Mouse (Mus musculus) heart, adult 2 months (tissue): ENCODE measurements around the gene Nepro. TPM values are rescaled to one million over a fixed set of nuclear protein-coding genes. Genes with fewer than 3 reads are reported as not detected.
A peak's percentile ranks its signal among the peaks of the same experiment; 100 is the strongest.

Source experiments
- DNase-seq, 2 experiments: peaks; one replicate each; pipeline ENCODE4 v3.0.0; 2021
- H3K27ac ChIP-seq: fragments of 200-600 bp; 2 replicates; pipeline ENCODE4 v1.8.1; 2022
- H3K27me3 ChIP-seq: fragments of 200-500 bp; 2 replicates; pipeline ENCODE4 v1.6.1; 2012; ENCODE audit warnings: mild to moderate bottlenecking, low read length, inconsistent platforms, mixed read lengths; ENCODE audit not compliant: control insufficient read depth, insufficient read depth
- H3K36me3 ChIP-seq: fragments of 200-500 bp; 2 replicates; pipeline ENCODE4 v1.6.1; 2012; ENCODE audit warnings: low read length, inconsistent platforms; ENCODE audit not compliant: control insufficient read depth, insufficient read depth
- H3K4me1 ChIP-seq: fragments of 200-500 bp; 2 replicates; pipeline ENCODE4 v1.6.1; 2011; ENCODE audit warnings: low read length; ENCODE audit not compliant: control insufficient read depth, insufficient read depth
- H3K4me3 ChIP-seq: fragments of 200-600 bp; 2 replicates; pipeline ENCODE4 v1.8.1; 2022
- H3K79me2 ChIP-seq: fragments of 200-500 bp; replicated peaks from 2 replicates; pipeline ENCODE4 v1.6.1; 2012; ENCODE audit warnings: mild to moderate bottlenecking, inconsistent platforms, low read length, moderate library complexity, mixed read lengths; ENCODE audit not compliant: control insufficient read depth, insufficient read depth
- H3K9ac ChIP-seq: fragments of 200-500 bp; 2 replicates; pipeline ENCODE4 v1.6.1; 2012; ENCODE audit warnings: low read depth, mild to moderate bottlenecking, control low read depth, inconsistent platforms, low read length, mixed read lengths
- CTCF ChIP-seq: fragments of 200-600 bp; IDR thresholded peaks from 2 replicates; pipeline ENCODE4 v1.8.1; 2022; ENCODE audit warnings: antibody characterized with exemption, mild to moderate bottlenecking, moderate library complexity
- EP300 ChIP-seq: fragments of 200-500 bp; IDR thresholded peaks from 2 replicates; pipeline ENCODE4 v1.6.1; 2011; ENCODE audit warnings: low read depth, low read length, control low read depth; ENCODE audit not compliant: insufficient read depth
- POLR2A ChIP-seq: fragments of 200-500 bp; IDR thresholded peaks from 2 replicates; pipeline ENCODE4 v1.6.1; 2011; ENCODE audit warnings: mild to moderate bottlenecking, low read depth, low read length, control low read depth; ENCODE audit not compliant: insufficient read depth
- whole genome bisulfite sequencing: fragments of 180-500 bp; shearing (Covaris S2); methylation state at CpG from one replicate; pipeline ENCODE4 v1.1.7; 2018; 5-methylcytosine and 5-hydroxymethylcytosine counted together
- intact Hi-C: fragments of 180-260 bp; cut with DNase I; formaldehyde crosslinking; loops from one replicate; pipeline ENCODE4 v1.15.1; 2025
- polyA plus RNA-seq: library from polyadenylated mRNA; depleted of rRNA; stranded (reverse); fragments of >200 nt; gene quantifications from 2 replicates; pipeline ENCODE4 v1.2.3, GENCODE M21; 2012
- total RNA-seq, 2 experiments: library from RNA; stranded (reverse); gene quantifications; 2 replicates each; pipeline ENCODE4 v1.2.3; 2021

The Nepro gene
- total and polyA plus RNA-seq, 3 experiments = 1.3 to 4.9 (median 4.0) TPM

- peaks cover 6% of the 10 kb centered on the region for H3K4me1 ChIP-seq
- H3K27ac ChIP-seq = peak overlapping the region; percentile 9; the same call in 1 of the 2 replicates
- peak; percentile 48 for DNase-seq
- H3K9ac ChIP-seq = no peak overlapping the region
- H3K27me3 ChIP-seq = no peaks in the 10 kb centered on the region
- no peaks in the 10 kb centered on the region for H3K36me3 ChIP-seq
- TF ChIP-seq CTCF (no peak), EP300 (no peak), POLR2A (no peak)
- intact Hi-C loops = loop anchor here (10.0 kb wide), 1 partner anchor 51 kb away; no protein-coding TSS in a partner anchor
- no peak overlapping the region for H3K4me3 ChIP-seq
- 27% methylated on average over 12 of the region's 12 CpGs for WGBS
- no peaks in the 10 kb centered on the region for H3K79me2 ChIP-seq
Measured at GRCm38 (mm10) chr16:44695859-44696620, 28.1 kb upstream of the Nepro start.

- Histone ChIP-seq H3K27me3 (no peaks in the 10 kb centered on the region), H3K36me3 (no peaks in the 10 kb centered on the region), H3K27ac (no peak overlapping the region), H3K4me1 (peaks cover 5% of the 10 kb centered on the region), H3K9ac (no peak overlapping the region), H3K79me2 (no peaks in the 10 kb centered on the region), H3K4me3 (no peak overlapping the region)
- no peak for TF ChIP-seq EP300
- TF ChIP-seq POLR2A = no peak
- no peak for TF ChIP-seq CTCF
- no peak for DNase-seq
- 87% methylated on average over 5 of the region's 5 CpGs for WGBS
- intact Hi-C loops = loop anchor here (10.0 kb wide), 1 partner anchor 53 kb away; no protein-coding TSS in a partner anchor
Measured at GRCm38 (mm10) chr16:44697473-44698205, 26.5 kb upstream of the Nepro start.

GRCm38 (mm10) chr16:44701155-44701554 is 22.9 kb upstream of the Nepro start:
- DNase-seq = no peak
- Histone ChIP-seq H3K4me1 (peaks cover 2% of the 10 kb centered on the region), H3K27ac (no peak overlapping the region), H3K4me3 (no peak overlapping the region), H3K79me2 (no peaks in the 10 kb centered on the region), H3K27me3 (no peaks in the 10 kb centered on the region), H3K9ac (no peak overlapping the region), H3K36me3 (no peaks in the 10 kb centered on the region)
- TF ChIP-seq CTCF = no peak
- TF ChIP-seq POLR2A = no peak
- no peak for TF ChIP-seq EP300
- 91% methylated on average over 3 of the region's 3 CpGs for WGBS
- intact Hi-C loops = no loop called here

- no peak overlapping the region for H3K9ac ChIP-seq
- 58% methylated on average over 5 of the region's 5 CpGs for WGBS
- H3K27me3 ChIP-seq = no peaks in the 10 kb centered on the region
- H3K27ac ChIP-seq = no peak overlapping the region
- no peaks in the 10 kb centered on the region for H3K4me1 ChIP-seq
- H3K4me3 ChIP-seq = no peak overlapping the region
- intact Hi-C loops = no loop called here
- no peaks in the 10 kb centered on the region for H3K79me2 ChIP-seq
- no peak for TF ChIP-seq POLR2A
- no peak for TF ChIP-seq EP300
- no peak for TF ChIP-seq CTCF
- DNase-seq = no peak
- no peaks in the 10 kb centered on the region for H3K36me3 ChIP-seq
Measured at GRCm38 (mm10) chr16:44702272-44702671, 21.8 kb upstream of the Nepro start.

- no peak for DNase-seq
- no peak overlapping the region for H3K9ac ChIP-seq
- H3K79me2 ChIP-seq = no peaks in the 10 kb centered on the region
- TF ChIP-seq POLR2A = no peak
- no peak overlapping the region for H3K27ac ChIP-seq
- WGBS = 43% methylated on average over 4 of the region's 4 CpGs
- intact Hi-C loops = no loop called here
- no peaks in the 10 kb centered on the region for H3K4me1 ChIP-seq
- H3K27me3 ChIP-seq = no peaks in the 10 kb centered on the region
- no peak overlapping the region for H3K4me3 ChIP-seq
- H3K36me3 ChIP-seq = no peaks in the 10 kb centered on the region
Measured at GRCm38 (mm10) chr16:44703458-44703857, 20.6 kb upstream of the Nepro start.
